Mouse (Mus musculus): ENCODE measurements around the gene 4921524J17Rik.

The 4921524J17Rik gene

GRCm38 (mm10) chr8:85380824-85381209, 51.8 kb downstream of the 4921524J17Rik start:
- peak; percentile 70 for DNase-seq (ENCODE audit: low spot score)

GRCm38 (mm10) chr8:85380123-85380823, 52.4 kb downstream of the 4921524J17Rik start:
- DNase-seq (ENCODE audit: low spot score) = no peak

GRCm38 (mm10) chr8:85379142-85379781, 53.4 kb downstream of the 4921524J17Rik start:
- DNase-seq (ENCODE audit: low spot score) = peak; percentile 45

GRCm38 (mm10) chr8:85376516-85376915, 56.1 kb downstream of the 4921524J17Rik start:
- DNase-seq (ENCODE audit: low spot score) = no peak

GRCm38 (mm10) chr8:85374286-85374685, 58.3 kb downstream of the 4921524J17Rik start:
- no peak for DNase-seq (ENCODE audit: low spot score)

GRCm38 (mm10) chr8:85373435-85374039, 59.1 kb downstream of the 4921524J17Rik start:
- DNase-seq (ENCODE audit: low spot score) = no peak

GRCm38 (mm10) chr8:85372465-85372839, 60.2 kb downstream of the 4921524J17Rik start:
- DNase-seq (ENCODE audit: low spot score) = no peak

GRCm38 (mm10) chr8:85371736-85372464, 60.7 kb downstream of the 4921524J17Rik start:
- no peak for DNase-seq (ENCODE audit: low spot score)

- DNase-seq (ENCODE audit: low spot score) = no peak
Observed at GRCm38 (mm10) chr8:85365176-85365575, 67.5 kb downstream of the 4921524J17Rik start.

GRCm38 (mm10) chr8:85364628-85365027, 68.0 kb downstream of the 4921524J17Rik start:
- DNase-seq (ENCODE audit: low spot score) = no peak

GRCm38 (mm10) chr8:85363406-85363805, 69.2 kb downstream of the 4921524J17Rik start:
- no peak for DNase-seq (ENCODE audit: low spot score)

GRCm38 (mm10) chr8:85362211-85362610, 70.4 kb downstream of the 4921524J17Rik start:
- no peak for DNase-seq (ENCODE audit: low spot score)

Measured in ovary, adult 18-20 months (tissue).